Mouse (Mus musculus) hindbrain, postnatal 0 days (tissue): Measurements from ENCODE around the gene Cfap77. TPM values are rescaled to one million over a fixed set of nuclear protein-coding genes. Genes with fewer than 3 reads are reported as not detected.

ENCODE experiments used
- ATAC-seq: fragments of 200-750 bp; cut with Nextera tagmentation; 2 replicates; pipeline ENCODE4 v1.8.0; 2017; ENCODE audit warnings: mild to moderate bottlenecking, moderate TSS enrichment, moderate library complexity
- DNase-seq: peaks from one replicate; pipeline ENCODE4 v3.0.0-alpha.2; 2015; ENCODE audit warnings: low spot score
- H3K27ac ChIP-seq: fragments of 300-500 bp; sonication (generic); 2 replicates; pipeline ENCODE4 v1.5.1; 2014; ENCODE audit warnings: mild to moderate bottlenecking
- H3K27me3 ChIP-seq: fragments of 300-500 bp; sonication (generic); 2 replicates; pipeline ENCODE4 v1.6.1; 2014; ENCODE audit warnings: low read length, mixed read lengths; ENCODE audit not compliant: insufficient read depth
- H3K36me3 ChIP-seq: fragments of 300-500 bp; sonication (generic); 2 replicates; pipeline ENCODE4 v1.6.1; 2014; ENCODE audit warnings: low read length, mixed read lengths; ENCODE audit not compliant: insufficient read depth
- H3K4me1 ChIP-seq: fragments of 300-500 bp; sonication (generic); 2 replicates; pipeline ENCODE4 v1.6.1; 2014; ENCODE audit warnings: antibody characterized with exemption, low read length, mixed read lengths; ENCODE audit not compliant: insufficient read depth
- H3K4me2 ChIP-seq: fragments of 300-500 bp; sonication (generic); 2 replicates; pipeline ENCODE4 v1.6.1; 2014; ENCODE audit warnings: low read depth, mild to moderate bottlenecking, low read length, moderate library complexity, mixed read lengths
- H3K4me3 ChIP-seq: fragments of 300-500 bp; sonication (generic); 2 replicates; pipeline ENCODE4 v1.5.1; 2014; ENCODE audit warnings: low read length
- H3K9ac ChIP-seq: fragments of 300-500 bp; sonication (generic); replicated peaks from 2 replicates; pipeline ENCODE4 v1.6.1; 2014; ENCODE audit warnings: mild to moderate bottlenecking, low read length, moderate library complexity, mixed read lengths
- H3K9me3 ChIP-seq: fragments of 300-500 bp; sonication (generic); 2 replicates; pipeline ENCODE4 v1.6.1; 2016; ENCODE audit warnings: low read length, mixed read lengths
- CTCF ChIP-seq: IDR thresholded peaks from 2 replicates; pipeline ENCODE4 v1.5.1; 2016; ENCODE audit warnings: antibody characterized with exemption, control low read depth, low read depth
- WGBS: fragments of 180-500 bp; shearing (Covaris S2); extraction: QIAGEN DNeasy Blood & Tissue Kit; methylation state at CpG from one replicate; pipeline ENCODE4 v1.1.7; 2014; 5-methylcytosine and 5-hydroxymethylcytosine counted together
- polyA plus RNA-seq: library from polyadenylated mRNA; unstranded; fragments of >200 nt; fragmentation: Nextera tagmentation; extraction: Ambion mirVana; gene quantifications from 2 replicates; pipeline ENCODE4 v1.2.1, GENCODE M21; 2015
- total RNA-seq: library from RNA; depleted of rRNA; stranded (reverse); fragments of >200 nt; gene quantifications from 2 replicates; pipeline ENCODE4 v1.2.3, GENCODE M21; 2014

Cfap77 gene
- total and polyA plus RNA-seq, 2 experiments from 2014 or later: 0.58 to 0.96 TPM

GRCm38 (mm10) chr2:28904786-28905185 lies 150.1 kb downstream of the Cfap77 start:
- H3K36me3 ChIP-seq: peaks cover 4% of the 10 kb centered on the region; the same call in 1 of the 2 replicates
- no peak for DNase-seq
- 54% methylated on average over 9 of the region's 9 CpGs for WGBS
- H3K4me2 ChIP-seq: no peak overlapping the region
- H3K27me3 ChIP-seq: peaks cover 15% of the 10 kb centered on the region; the same call in 1 of the 2 replicates
- TF ChIP-seq CTCF: no peak
- H3K4me3 ChIP-seq: no peak overlapping the region
- 0 out of 2 replicates have a peak, but pooled peaks cover 7% of the 10 kb centered on the region for H3K4me1 ChIP-seq
- H3K27ac ChIP-seq: no peak overlapping the region
- no peak overlapping the region for H3K9ac ChIP-seq
- ATAC-seq: no peak
- no peaks in the 10 kb centered on the region for H3K9me3 ChIP-seq

GRCm38 (mm10) chr2:28903871-28904270 lies 151.0 kb downstream of the Cfap77 start:
- Histone ChIP-seq H3K4me1 (0 out of 2 replicates have a peak, but pooled peaks cover 4% of the 10 kb centered on the region), H3K27me3 (peaks cover 10% of the 10 kb centered on the region; the same call in 1 of the 2 replicates), H3K9ac (no peak overlapping the region), H3K36me3 (peaks cover 4% of the 10 kb centered on the region; the same call in 1 of the 2 replicates), H3K4me3 (no peak overlapping the region), H3K9me3 (no peaks in the 10 kb centered on the region), H3K27ac (no peak overlapping the region), H3K4me2 (no peak overlapping the region)
- no peak for TF ChIP-seq CTCF
- 76% methylated on average over 5 of the region's 5 CpGs for WGBS
- DNase-seq: no peak
- ATAC-seq: no peak

- Histone ChIP-seq H3K4me2 (no peak overlapping the region), H3K27me3 (peaks cover 9% of the 10 kb centered on the region; the same call in 1 of the 2 replicates), H3K4me3 (no peak overlapping the region), H3K27ac (no peak overlapping the region), H3K9ac (no peak overlapping the region), H3K4me1 (no peaks in the 10 kb centered on the region), H3K36me3 (peaks cover 4% of the 10 kb centered on the region; the same call in 1 of the 2 replicates), H3K9me3 (no peaks in the 10 kb centered on the region)
- no peak for TF ChIP-seq CTCF
- 61% methylated on average over 8 of the region's 8 CpGs for WGBS
- DNase-seq: no peak
- ATAC-seq: peak; percentile 41
These were observed 152.6 kb downstream of the Cfap77 start for GRCm38 (mm10) chr2:28902291-28902690.

GRCm38 (mm10) chr2:28897340-28897899 lies 157.4 kb downstream of the Cfap77 start:
- 84% methylated on average over 4 of the region's 4 CpGs for WGBS
- ATAC-seq: no peak
- no peak overlapping the region for H3K4me2 ChIP-seq
- no peak overlapping the region for H3K4me3 ChIP-seq
- peaks cover 17% of the 10 kb centered on the region; the same call in 1 of the 2 replicates for H3K36me3 ChIP-seq
- H3K9ac ChIP-seq: no peak overlapping the region
- no peak for DNase-seq
- H3K4me1 ChIP-seq: no peaks in the 10 kb centered on the region
- H3K27me3 ChIP-seq: no peaks in the 10 kb centered on the region
- no peak for TF ChIP-seq CTCF
- H3K27ac ChIP-seq: no peak overlapping the region
- H3K9me3 ChIP-seq: no peaks in the 10 kb centered on the region

- no peak for ATAC-seq
- peaks cover 17% of the 10 kb centered on the region; the same call in 1 of the 2 replicates for H3K36me3 ChIP-seq
These were observed 159.0 kb downstream of the Cfap77 start for GRCm38 (mm10) chr2:28895876-28896275.

GRCm38 (mm10) chr2:28893526-28893925 lies 161.3 kb downstream of the Cfap77 start:
- no peaks in the 10 kb centered on the region for H3K9me3 ChIP-seq
- WGBS: 37% methylated on average over 6 of the region's 6 CpGs
- H3K9ac ChIP-seq: no peak overlapping the region
- no peak for DNase-seq
- ATAC-seq: no peak
- H3K27ac ChIP-seq: no peak overlapping the region
- H3K4me1 ChIP-seq: no peaks in the 10 kb centered on the region
- TF ChIP-seq CTCF: no peak
- H3K27me3 ChIP-seq: no peaks in the 10 kb centered on the region
- no peak overlapping the region for H3K4me2 ChIP-seq
- peaks cover 21% of the 10 kb centered on the region for H3K36me3 ChIP-seq
- no peak overlapping the region for H3K4me3 ChIP-seq

More at GRCm38 (mm10) chr2:28895876-28896275, 159.0 kb downstream of the Cfap77 start:
- Histone ChIP-seq H3K9ac (no peak overlapping the region), H3K9me3 (no peaks in the 10 kb centered on the region), H3K4me3 (no peak overlapping the region), H3K4me2 (no peak overlapping the region), H3K27me3 (no peaks in the 10 kb centered on the region), H3K4me1 (no peaks in the 10 kb centered on the region), H3K27ac (no peak overlapping the region)
- 68% methylated on average over 7 of the region's 7 CpGs for WGBS
- TF ChIP-seq CTCF: no peak
- no peak for DNase-seq

GRCm38 (mm10) chr2:28892796-28893195 lies 162.1 kb downstream of the Cfap77 start:
- H3K9ac ChIP-seq: no peak overlapping the region
- DNase-seq (no peak), ATAC-seq (no peak)
- no peaks in the 10 kb centered on the region for H3K4me1 ChIP-seq
- no peaks in the 10 kb centered on the region for H3K27me3 ChIP-seq
- 25% methylated on average over 1 of the region's 1 CpGs for WGBS
- peaks cover 21% of the 10 kb centered on the region for H3K36me3 ChIP-seq
- no peak overlapping the region for H3K4me2 ChIP-seq
- TF ChIP-seq CTCF: no peak
- no peak overlapping the region for H3K4me3 ChIP-seq
- H3K9me3 ChIP-seq: no peaks in the 10 kb centered on the region
- H3K27ac ChIP-seq: no peak overlapping the region
